Mouse (Mus musculus) ES-E14 (cell line): Measurements from ENCODE around the gene Tubb1.

Experiments used
- CHD2 ChIP-seq: IDR thresholded peaks from 2 replicates; pipeline ENCODE4 v1.6.1; 2014; ENCODE audit warnings: mild to moderate bottlenecking, low read depth, low read length, inconsistent platforms
- MAFK ChIP-seq: IDR thresholded peaks from 2 replicates; pipeline ENCODE4 v1.6.1; 2014; ENCODE audit warnings: mild to moderate bottlenecking, low read depth, low read length, inconsistent platforms; ENCODE audit not compliant: insufficient read depth

DNA sequence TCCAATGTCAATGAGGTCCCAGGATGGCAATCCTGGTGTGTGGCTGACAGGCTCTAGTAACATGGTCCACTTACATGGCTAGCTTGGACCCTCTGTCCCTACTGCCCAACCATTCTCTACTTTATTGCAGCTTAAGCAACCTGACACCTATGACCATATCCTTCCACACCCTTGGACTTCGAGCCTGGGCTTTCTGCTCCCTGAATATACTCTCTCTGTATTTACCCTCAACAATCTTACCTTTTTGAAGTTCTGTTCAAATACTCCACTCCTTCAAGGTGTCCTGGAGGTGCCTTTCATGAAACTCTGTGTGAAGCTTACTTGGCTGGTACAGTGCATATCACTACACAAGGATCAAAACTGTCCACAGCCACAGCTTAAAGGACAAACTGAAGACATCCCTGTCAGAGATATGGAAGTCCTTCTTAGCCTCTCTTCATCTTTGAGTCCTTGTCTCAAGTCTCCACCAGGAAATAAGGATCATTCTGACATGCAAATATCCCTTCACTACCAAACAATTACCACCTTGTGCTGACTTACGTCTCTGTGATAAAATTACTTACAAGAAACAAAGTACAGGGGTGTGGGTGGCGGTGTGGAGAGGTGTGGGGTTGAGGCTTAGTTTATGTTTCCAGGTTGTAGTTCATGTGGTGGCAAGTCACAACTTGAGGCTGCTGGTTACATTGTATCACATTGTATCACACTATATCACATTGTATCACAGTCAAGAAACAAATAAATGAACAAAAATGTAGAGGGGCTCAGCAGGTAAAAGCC, 27.2 kb downstream of the Tubb1 start:
- TF ChIP-seq MAFK: no peak
- no peak for TF ChIP-seq CHD2
